Comparison of ENCODE assay signal across 13 mouse cellular contexts in the genomic region with DNA sequence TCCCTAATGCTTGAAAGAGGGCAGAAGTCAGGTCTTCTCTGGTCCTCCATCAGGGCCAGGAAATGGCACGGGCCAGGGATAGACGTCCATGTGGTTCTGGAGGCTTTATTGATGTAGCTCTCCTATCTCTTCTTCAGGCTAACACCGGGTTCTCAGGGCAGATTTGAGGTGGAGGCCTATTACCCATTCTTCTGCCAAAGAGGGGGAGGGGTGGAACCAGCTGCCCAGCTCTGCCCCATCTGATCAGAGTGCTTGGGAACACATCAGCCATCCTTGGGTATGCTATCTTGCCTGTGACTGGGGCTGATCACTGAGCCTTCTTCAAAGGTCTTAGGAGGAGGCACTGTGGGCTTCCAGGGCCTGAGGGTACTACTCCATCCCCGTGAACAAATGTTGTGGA.
DNase-seq lines count a peak whose midpoint lies in the region.
"Had no signal": no experiment of that assay in that cellular context is flagged by ENCODE, and none has a peak within 500 bp of the region (broad histone marks: within the 10 kb centered on the region; RNA-seq: fewer than 3 reads in every experiment).

No protein-coding gene starts in this region.

- DNase-seq in cerebellum, adult 9-10 months = peak; percentile 50
- DNase-seq in cerebellum, adult 18-20 months = no peak
- peak; percentile 62 to 71 for DNase-seq in cerebellum, postnatal 10 days
- no peak for DNase-seq in cerebellum, adult 11 months
- DNase-seq: adrenal gland, adult 2 months; adrenal gland, adult 8-10 months; adrenal gland, postnatal 10 days; adrenal gland, postnatal 14 days; adrenal gland, postnatal 25 days; adrenal gland, postnatal 36 days; B cell, adult 2 months; cerebellum, adult 11-12 months; cerebellum, adult 8-10 months had no signal

Comparison
In these comparisons a context has a peak if more than half of its experiments do, and no peak if none do; other contexts are left out.
1. DNase-seq: peak in cerebellum, adult 9-10 months (single experiment) and cerebellum, postnatal 10 days (2 of 2); none in cerebellum, adult 18-20 months (0 of 2) and cerebellum, adult 11 months (single experiment).